Mouse (Mus musculus): ENCODE results near the gene Tsc22d3. TPM values are rescaled to one million over a fixed set of nuclear protein-coding genes. Genes with fewer than 3 reads are reported as not detected.
A peak's percentile ranks its signal among the peaks of the same experiment; 100 is the strongest.
"Not testable (repeated sequence)": the region's sequence is repeated elsewhere in the genome, so short reads cannot be mapped to it uniquely, and the experiment has no call there.

The Tsc22d3 gene
- polyA plus RNA-seq, 1 experiment from 2014 or later: 113 TPM

- H3K9me3 ChIP-seq: no peaks in the 10 kb centered on the region
- ATAC-seq (ENCODE audit: insufficient number of reproducible peaks, insufficient read depth, low FRiP score, low TSS enrichment): no peak
- H3K4me2 ChIP-seq (replicated peaks): no peak overlapping the region
- 89% methylated on average over 7 of the region's 7 CpGs for WGBS
- H3K4me3 ChIP-seq: no peak overlapping the region
- peaks cover 2% of the 10 kb centered on the region; the same call in 1 of the 2 replicates for H3K27me3 ChIP-seq
- H3K4me1 ChIP-seq: no peaks in the 10 kb centered on the region
- H3K27ac ChIP-seq: no peak overlapping the region
- no peak overlapping the region for H3K9ac ChIP-seq
- H3K36me3 ChIP-seq: no peaks in the 10 kb centered on the region
Observed at GRCm38 (mm10) chrX:140525604-140526252, 74.7 kb downstream of the Tsc22d3 start.

GRCm38 (mm10) chrX:140524231-140524630 lies 76.2 kb downstream of the Tsc22d3 start:
- H3K27ac ChIP-seq: no peak overlapping the region
- H3K36me3 ChIP-seq: no peaks in the 10 kb centered on the region
- H3K4me3 ChIP-seq: no peak overlapping the region
- no peak overlapping the region for H3K9ac ChIP-seq
- WGBS: 86% methylated on average over 5 of the region's 5 CpGs
- H3K27me3 ChIP-seq: peaks cover 10% of the 10 kb centered on the region; the same call in 1 of the 2 replicates
- H3K4me2 ChIP-seq (replicated peaks): no peak overlapping the region
- no peaks in the 10 kb centered on the region for H3K4me1 ChIP-seq
- no peak for ATAC-seq (ENCODE audit: insufficient number of reproducible peaks, insufficient read depth, low FRiP score, low TSS enrichment)
- H3K9me3 ChIP-seq: no peaks in the 10 kb centered on the region

GRCm38 (mm10) chrX:140522071-140522765 lies 78.2 kb downstream of the Tsc22d3 start:
- H3K9me3 ChIP-seq: no peaks in the 10 kb centered on the region
- no peaks in the 10 kb centered on the region for H3K36me3 ChIP-seq
- H3K4me2 ChIP-seq (replicated peaks): no peak overlapping the region
- no peak overlapping the region for H3K9ac ChIP-seq
- H3K4me1 ChIP-seq: no peaks in the 10 kb centered on the region
- no peak for ATAC-seq (ENCODE audit: insufficient number of reproducible peaks, insufficient read depth, low FRiP score, low TSS enrichment)
- 47% methylated on average over 14 of the region's 14 CpGs for WGBS
- peaks cover 23% of the 10 kb centered on the region; the same call in 1 of the 2 replicates for H3K27me3 ChIP-seq
- H3K27ac ChIP-seq: no peak overlapping the region
- no peak overlapping the region for H3K4me3 ChIP-seq

- H3K4me3 ChIP-seq: no peak overlapping the region
- WGBS: 19% methylated on average over 25 of the region's 25 CpGs
Observed at GRCm38 (mm10) chrX:140520146-140521102, 80.0 kb downstream of the Tsc22d3 start.

GRCm38 (mm10) chrX:140518351-140518750 lies 82.1 kb downstream of the Tsc22d3 start:
- ATAC-seq (ENCODE audit: insufficient number of reproducible peaks, insufficient read depth, low FRiP score, low TSS enrichment): no peak
- Histone ChIP-seq H3K9me3 (no peaks in the 10 kb centered on the region), H3K4me1 (no peaks in the 10 kb centered on the region), H3K9ac (no peak overlapping the region), H3K36me3 (no peaks in the 10 kb centered on the region), H3K27ac (no peak overlapping the region), H3K4me2 (replicated peaks) (no peak overlapping the region), H3K27me3 (peaks cover 23% of the 10 kb centered on the region; the same call in 1 of the 2 replicates), H3K4me3 (no peak overlapping the region)
- WGBS: 87% methylated on average over 8 of the region's 8 CpGs

More at GRCm38 (mm10) chrX:140520146-140521102, 80.0 kb downstream of the Tsc22d3 start:
- Histone ChIP-seq H3K27ac (peak overlapping the region; percentile 57; the same call in 1 of the 2 replicates), H3K9ac (no peak overlapping the region), H3K36me3 (no peaks in the 10 kb centered on the region), H3K9me3 (no peaks in the 10 kb centered on the region), H3K4me2 (replicated peaks) (peak overlapping the region; percentile 39), H3K27me3 (peaks cover 23% of the 10 kb centered on the region; the same call in 1 of the 2 replicates), H3K4me1 (no peaks in the 10 kb centered on the region)
- peak; percentile 92 for ATAC-seq (ENCODE audit: insufficient number of reproducible peaks, insufficient read depth, low FRiP score, low TSS enrichment)

GRCm38 (mm10) chrX:140513379-140513778 lies 87.1 kb downstream of the Tsc22d3 start:
- ATAC-seq (ENCODE audit: insufficient number of reproducible peaks, insufficient read depth, low FRiP score, low TSS enrichment): no peak
- Histone ChIP-seq H3K9me3 (no peaks in the 10 kb centered on the region), H3K4me2 (replicated peaks) (no peak overlapping the region), H3K4me1 (no peaks in the 10 kb centered on the region), H3K27ac (no peak overlapping the region), H3K9ac (no peak overlapping the region), H3K36me3 (no peaks in the 10 kb centered on the region), H3K27me3 (peaks cover 13% of the 10 kb centered on the region), H3K4me3 (no peak overlapping the region)
- WGBS: 85% methylated on average over 2 of the region's 2 CpGs

- no peak overlapping the region for H3K4me3 ChIP-seq
- H3K36me3 ChIP-seq: no peaks in the 10 kb centered on the region
- H3K27me3 ChIP-seq: peaks cover 7% of the 10 kb centered on the region
- no peak overlapping the region for H3K9ac ChIP-seq
- H3K27ac ChIP-seq: no peak overlapping the region
- 59% methylated on average over 7 of the region's 7 CpGs for whole genome bisulfite sequencing
- H3K4me1 ChIP-seq: no peaks in the 10 kb centered on the region
- H3K9me3 ChIP-seq: no peaks in the 10 kb centered on the region
- ATAC-seq (ENCODE audit: insufficient number of reproducible peaks, insufficient read depth, low FRiP score, low TSS enrichment): no peak
- peak overlapping the region; percentile 32; the same call in 1 of the 2 replicates for H3K4me2 ChIP-seq (replicated peaks)
Observed at GRCm38 (mm10) chrX:140511687-140512651, 88.5 kb downstream of the Tsc22d3 start.

GRCm38 (mm10) chrX:140510696-140511429 lies 89.6 kb downstream of the Tsc22d3 start:
- ATAC-seq (ENCODE audit: insufficient number of reproducible peaks, insufficient read depth, low FRiP score, low TSS enrichment): peak; percentile 69; the same call in 1 of the 2 replicates
- H3K27ac ChIP-seq: peak overlapping the region; percentile 54
- no peaks in the 10 kb centered on the region for H3K36me3 ChIP-seq
- peaks cover 7% of the 10 kb centered on the region for H3K27me3 ChIP-seq
- H3K9me3 ChIP-seq: no peaks in the 10 kb centered on the region
- 35% methylated on average over 24 of the region's 24 CpGs for WGBS
- peak overlapping the region; percentile 32 for H3K4me2 ChIP-seq (replicated peaks)
- no peak overlapping the region for H3K4me3 ChIP-seq
- H3K4me1 ChIP-seq: no peaks in the 10 kb centered on the region
- H3K9ac ChIP-seq: no peak overlapping the region

GRCm38 (mm10) chrX:140509817-140510216 lies 90.6 kb downstream of the Tsc22d3 start:
- H3K27ac ChIP-seq: no peak overlapping the region
- H3K36me3 ChIP-seq: no peaks in the 10 kb centered on the region
- 54% methylated on average over 6 of the region's 6 CpGs for WGBS
- no peak for ATAC-seq (ENCODE audit: insufficient number of reproducible peaks, insufficient read depth, low FRiP score, low TSS enrichment)
- peaks cover 7% of the 10 kb centered on the region for H3K27me3 ChIP-seq
- H3K9me3 ChIP-seq: no peaks in the 10 kb centered on the region
- H3K4me1 ChIP-seq: no peaks in the 10 kb centered on the region
- no peak overlapping the region for H3K4me3 ChIP-seq
- no peak overlapping the region for H3K4me2 ChIP-seq (replicated peaks)
- H3K9ac ChIP-seq: no peak overlapping the region

GRCm38 (mm10) chrX:140508791-140509190 lies 91.7 kb downstream of the Tsc22d3 start:
- not testable (repeated sequence) for H3K9me3 ChIP-seq; H3K36me3 ChIP-seq; H3K9ac ChIP-seq; H3K27ac ChIP-seq; H3K4me2 ChIP-seq (replicated peaks); H3K4me3 ChIP-seq; ATAC-seq (ENCODE audit: insufficient number of reproducible peaks, insufficient read depth, low FRiP score, low TSS enrichment); H3K27me3 ChIP-seq; H3K4me1 ChIP-seq
- WGBS: 73% methylated on average over 4 of the region's 4 CpGs

Measured in embryonic facial prominence, embryonic 12.5 days (tissue).